ENCODE assay signal across 8 mouse cellular contexts in the genomic region with DNA sequence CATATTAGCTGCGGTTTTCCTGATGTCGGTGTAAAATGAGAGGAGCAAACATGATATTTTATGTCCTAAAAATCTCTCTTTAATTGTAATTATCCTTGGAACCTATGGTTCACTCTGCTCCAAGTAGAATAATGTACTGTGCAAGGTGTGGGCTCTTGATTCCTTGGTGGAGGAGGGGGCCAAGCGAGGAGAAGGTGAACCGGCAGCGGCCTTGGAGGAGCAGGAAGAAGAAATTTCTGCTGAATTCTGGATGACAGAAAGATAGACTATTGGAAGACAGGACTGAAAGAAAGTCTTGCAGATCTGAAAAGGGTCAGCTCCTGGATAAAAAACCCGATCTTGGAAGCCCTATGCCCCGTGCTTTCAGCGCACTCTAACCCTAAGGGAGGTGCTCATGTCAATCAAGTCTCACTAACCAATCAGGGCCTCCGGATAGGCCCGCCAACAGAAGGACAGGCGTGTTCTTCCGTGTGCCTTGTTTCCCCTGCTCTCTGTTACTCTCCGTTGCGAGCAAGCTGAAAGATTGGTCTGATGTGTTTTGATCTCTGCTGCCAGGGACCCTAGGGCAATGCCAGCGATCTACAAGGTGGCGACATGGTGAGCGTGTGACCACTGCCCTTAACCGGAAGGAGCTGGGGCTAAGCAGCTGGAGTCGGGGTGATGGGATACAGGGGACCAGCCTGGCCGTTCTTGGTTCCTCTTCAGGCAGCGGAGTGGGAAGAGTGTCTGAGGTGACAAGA. TPM values are rescaled to one million over a fixed set of nuclear protein-coding genes. Genes with fewer than 3 reads are reported as not detected.
DNase-seq lines count a peak whose midpoint lies in the region; ATAC-seq and TF ChIP-seq lines count a peak whose summit lies in the region.
"Not testable (repeated sequence)": the region's sequence is repeated elsewhere in the genome, so short reads cannot be mapped to it uniquely, and the experiment has no call there.

A gene (plus strand): TSS at position 455 of the 740 bp plus-strand sequence.

- DNase-seq in R1 (ENCODE audit: low read depth, low spot score) = peak; percentile 86
- DNase-seq in cerebellum, postnatal 25 days = peak; percentile 27
- peak; percentile 4 to 18 for DNase-seq in frontal cortex, postnatal 25 days (ENCODE audit: low spot score in 2 of 2)
- peak; percentile 28 for DNase-seq in hindbrain, embryonic 14.5 days (ENCODE audit: low spot score)
- peak; percentile 34 to 35 for DNase-seq in layer of hippocampus, postnatal 14 days (ENCODE audit: low spot score in 2 of 2)
- DNase-seq in lung, postnatal 0 days (ENCODE audit: low spot score) = peak; percentile 57
- DNase-seq in ovary, postnatal 10 days (ENCODE audit: low spot score) = peak; percentile 38
- peak; percentile 27 to 36 for DNase-seq in thymus, postnatal 10 days (ENCODE audit: low spot score in 2 of 2)

- H3K27ac ChIP-seq in hindbrain, embryonic 14.5 days; lung, postnatal 0 days (ENCODE audit: low read length): not testable (repeated sequence)

- not testable (repeated sequence) for H3K4me1 ChIP-seq in hindbrain, embryonic 14.5 days (replicated peaks; ENCODE audit: control insufficient read depth, insufficient read depth, low read length); lung, postnatal 0 days (ENCODE audit: insufficient read depth, low read depth, low read length)

- not testable (repeated sequence) for H3K27me3 ChIP-seq in hindbrain, embryonic 14.5 days (ENCODE audit: control insufficient read depth, insufficient read depth, low read length); lung, postnatal 0 days (replicated peaks; ENCODE audit: insufficient read depth, low read length)

- H3K4me3 ChIP-seq in hindbrain, embryonic 14.5 days (replicated peaks; ENCODE audit: low read length) = peak within 1 kb of the TSS; percentile 52
- peak within 1 kb of the TSS; percentile 55 for H3K4me3 ChIP-seq in lung, postnatal 0 days (ENCODE audit: low read depth, low read length)

- peak; percentile 88 for ATAC-seq in hindbrain, embryonic 14.5 days (ENCODE audit: low FRiP score)
- ATAC-seq in lung, postnatal 0 days = peak; percentile 54; the same call in 1 of the 2 replicates

- H3K9me3 ChIP-seq in hindbrain, embryonic 14.5 days (ENCODE audit: control insufficient read depth, low read length); lung, postnatal 0 days (ENCODE audit: low read length): not testable (repeated sequence)

- H3K36me3 ChIP-seq in hindbrain, embryonic 14.5 days (replicated peaks; ENCODE audit: control insufficient read depth, insufficient read depth); lung, postnatal 0 days (ENCODE audit: insufficient read depth, low read length): not testable (repeated sequence)

- not testable (repeated sequence) for TF ChIP-seq EP300 in lung, postnatal 0 days (IDR thresholded peaks at IDR 0.05)

- 4% methylated on average over 19 of the region's 21 CpGs for WGBS in hindbrain, embryonic 14.5 days
- WGBS in lung, postnatal 0 days = 1% methylated on average over 19 of the region's 21 CpGs

- H3K4me2 ChIP-seq in hindbrain, embryonic 14.5 days (replicated peaks) = peak within 1 kb of the TSS; percentile 59
- H3K4me2 ChIP-seq in lung, postnatal 0 days (replicated peaks; ENCODE audit: low read depth, low read length) = peak within 1 kb of the TSS; percentile 49

- TF ChIP-seq CTCF in lung, postnatal 0 days (IDR thresholded peaks at IDR 0.05) = not testable (repeated sequence)

- peak within 1 kb of the TSS; percentile 70 for H3K9ac ChIP-seq in hindbrain, embryonic 14.5 days
- peak within 1 kb of the TSS; percentile 39 for H3K9ac ChIP-seq in lung, postnatal 0 days (replicated peaks; ENCODE audit: low read depth)

RNA-seq across cellular contexts. Expression of the gene that starts here (rescaled TPM):
- 3.9 and 4.4 TPM in 2 replicates for polyA plus RNA-seq in hindbrain, embryonic 14.5 days (2014; fragmentation: Nextera tagmentation; extraction: Ambion mirVana)
- total RNA-seq in layer of hippocampus, postnatal 14 days (2021) = 1 to 10 TPM; 3.5 to 6.0 TPM
- polyA plus RNA-seq in lung, postnatal 0 days (2015; fragmentation: Nextera tagmentation; extraction: Ambion mirVana) = 1.5 and 1.8 TPM in 2 replicates

Comparison
In these comparisons a context has a peak if more than half of its experiments do, and no peak if none do; other contexts are left out.
1. DNase-seq: peak in every context shown above with its lines; median percentile 86 in R1; 57 in lung, postnatal 0 days; 38 in ovary, postnatal 10 days; 34 in layer of hippocampus, postnatal 14 days; 32 in thymus, postnatal 10 days; 28 in hindbrain, embryonic 14.5 days; 27 in cerebellum, postnatal 25 days; 11 in frontal cortex, postnatal 25 days.